In genomic region chr9:108648166-108648565, GRCm38 (mm10) we compare ENCODE assay signal across 9 mouse cellular contexts. TPM values are rescaled to one million over a fixed set of nuclear protein-coding genes. Genes with fewer than 3 reads are reported as not detected.
A peak's percentile ranks its signal among the peaks of the same experiment; 100 is the strongest.
DNase-seq lines count a peak whose midpoint lies in the region; ATAC-seq and TF ChIP-seq lines count a peak whose summit lies in the region.
"Had no signal": no experiment of that assay in that cellular context is flagged by ENCODE, and none has a peak within 500 bp of the region (broad histone marks: within the 10 kb centered on the region; RNA-seq: fewer than 3 reads in every experiment).

No protein-coding gene starts in this region.

- H3K36me3 ChIP-seq in hindbrain, embryonic 13.5 days, result peaks cover 7% of the 10 kb centered on the region; the same call in 1 of the 2 replicates
- no peaks in the 10 kb centered on the region for H3K36me3 ChIP-seq in myocyte (ENCODE audit: control insufficient read depth, insufficient read depth)

- H3K9ac ChIP-seq in hindbrain, embryonic 13.5 days, result peak overlapping the region; percentile 96

- peak overlapping the region; percentile 83 for H3ac ChIP-seq in myocyte (ENCODE audit: control insufficient read depth, insufficient read length)

- ATAC-seq in hindbrain, embryonic 13.5 days (ENCODE audit: low FRiP score), result no peak
- no peak for ATAC-seq in frontal cortex, adult (ENCODE audit: low TSS enrichment)

- peak; percentile 11 for DNase-seq in embryo, embryonic 9.5 days (ENCODE audit: extremely low spot score)
- no peak for DNase-seq in embryo, embryonic 11 days
- peak; percentile 38 for DNase-seq in c-Kit-positive CD71-positive TER-119-negative erythroid progenitor cells, embryonic 14.5 days (ENCODE audit: low read depth)
- peak; percentile 50 for DNase-seq in liver
- no peak for DNase-seq in layer of hippocampus, postnatal 36 days

- peak overlapping the region; percentile 94 for H3K4me2 ChIP-seq in hindbrain, embryonic 13.5 days
- peak overlapping the region; percentile 77 for H3K4me2 ChIP-seq in myocyte (ENCODE audit: low read depth)

- no peaks in the 10 kb centered on the region for H3K27me3 ChIP-seq in hindbrain, embryonic 13.5 days
- no peaks in the 10 kb centered on the region for H3K27me3 ChIP-seq in myocyte (ENCODE audit: control insufficient read depth, insufficient read depth, insufficient read length)
- H3K27me3 ChIP-seq: Patski had no signal

- 46% methylated on average over 10 of the region's 10 CpGs for WGBS in hindbrain, embryonic 13.5 days

- no peak overlapping the region for H3K27ac ChIP-seq in hindbrain, embryonic 13.5 days

- peaks cover 54% of the 10 kb centered on the region for H3K79me2 ChIP-seq in myocyte (ENCODE audit: control insufficient read depth, insufficient read depth)

- peak overlapping the region; percentile 100 for H3K4me3 ChIP-seq in hindbrain, embryonic 13.5 days
- peak overlapping the region; percentile 70 for H3K4me3 ChIP-seq in myocyte

- TF ChIP-seq POLR2A in myocyte (IDR thresholded peaks at IDR 0.05; ENCODE audit: insufficient read length, low read depth), result no peak

- H3K4me1 ChIP-seq in hindbrain, embryonic 13.5 days (replicated peaks), result peaks cover 25% of the 10 kb centered on the region

- H3K9me3 ChIP-seq in hindbrain, embryonic 13.5 days, result no peaks in the 10 kb centered on the region

TF ChIP-seq in myocyte, 11 proteins besides CTCF, POLR2A, EP300 and RAD21:
- TF ChIP-seq MYOD1 (IDR thresholded peaks at IDR 0.05; ENCODE audit: control insufficient read depth in 1 of 3, insufficient read length in 2 of 3, low read depth in 2 of 3) (peak in 2 of 3 experiments; percentile 71 to 81), TCF12 (IDR thresholded peaks at IDR 0.05; ENCODE audit: insufficient read depth, poor library complexity, severe bottlenecking) (no peak), POLR2AphosphoS2 (IDR thresholded peaks at IDR 0.05; ENCODE audit: insufficient read length, low read depth) (no peak), MYOG (IDR thresholded peaks at IDR 0.05; ENCODE audit: control insufficient read depth in 1 of 3, insufficient read depth in 1 of 3, insufficient read length in 2 of 3, low read depth in 2 of 3) (no peak), REST (IDR thresholded peaks at IDR 0.05; ENCODE audit: insufficient read depth, insufficient read length) (no peak), TCF3 (IDR thresholded peaks at IDR 0.05; ENCODE audit: insufficient read length, low read depth) (no peak)

RNA-seq across cellular contexts. Expression of gene Arih2, which starts 1.0 kb away (rescaled TPM):
- polyA plus RNA-seq in hindbrain, embryonic 13.5 days (2015; fragmentation: Nextera tagmentation; extraction: Ambion mirVana), result 47.3 and 52.9 TPM in 2 replicates
- polyA plus RNA-seq in myocyte (2012; fragmentation: generic; extraction: Trizol), result 51.1 TPM
- 10 to 100 TPM; 50.7 to 54.2 TPM for total RNA-seq in layer of hippocampus, postnatal 36 days (2021)

RNA-seq across cellular contexts. Expression of gene Slc25a20, which starts 13.7 kb away (rescaled TPM):
- 45.0 and 45.5 TPM in 2 replicates for polyA plus RNA-seq in hindbrain, embryonic 13.5 days (2015; fragmentation: Nextera tagmentation; extraction: Ambion mirVana)
- polyA plus RNA-seq in myocyte (2012; fragmentation: generic; extraction: Trizol), result 27.7 TPM
- 10 to 100 TPM; 15.7 to 17.5 TPM for total RNA-seq in layer of hippocampus, postnatal 36 days (2021)

RNA-seq across cellular contexts. Expression of gene Prkar2a, which starts 40.9 kb away (rescaled TPM):
- polyA plus RNA-seq in hindbrain, embryonic 13.5 days (2015; fragmentation: Nextera tagmentation; extraction: Ambion mirVana), result 50.1 and 51.9 TPM in 2 replicates
- 21.5 TPM for polyA plus RNA-seq in myocyte (2012; fragmentation: generic; extraction: Trizol)
- total RNA-seq in layer of hippocampus, postnatal 36 days (2021), result 10 to 100 TPM; 41.4 to 48.1 TPM

RNA-seq across cellular contexts. Expression of gene P4htm, which starts 50.7 kb away (rescaled TPM):
- 25.6 and 31.4 TPM in 2 replicates for polyA plus RNA-seq in hindbrain, embryonic 13.5 days (2015; fragmentation: Nextera tagmentation; extraction: Ambion mirVana)
- polyA plus RNA-seq in myocyte (2012; fragmentation: generic; extraction: Trizol), result 0.94 TPM
- total RNA-seq in layer of hippocampus, postnatal 36 days (2021), result 10 to 100 TPM; 93.1 to 93.2 TPM

Comparison
In these comparisons a context has a peak if more than half of its experiments do, and no peak if none do; other contexts are left out.
1. DNase-seq: peak in embryo, embryonic 9.5 days (single experiment), c-Kit-positive CD71-positive TER-119-negative erythroid progenitor cells, embryonic 14.5 days (single experiment) and liver (single experiment); none in embryo, embryonic 11 days (single experiment) and layer of hippocampus, postnatal 36 days (0 of 2).